Mouse (Mus musculus): ENCODE results near the gene Slc7a7. TPM values are rescaled to one million over a fixed set of nuclear protein-coding genes. Genes with fewer than 3 reads are reported as not detected.
A peak's percentile ranks its signal among the peaks of the same experiment; 100 is the strongest.

Gene Slc7a7
- polyA plus RNA-seq, 1 experiment from 2014 or later: 4.0 TPM

- Histone ChIP-seq H3K9me3 (ENCODE audit: control insufficient read depth, low read length) (no peaks in the 10 kb centered on the region), H3K4me1 (ENCODE audit: control insufficient read depth, insufficient read depth, low read length) (peaks cover 4% of the 10 kb centered on the region; the same call in 1 of the 2 replicates), H3K9ac (replicated peaks; ENCODE audit: low read length) (no peak overlapping the region), H3K4me2 (ENCODE audit: low read length) (no peak overlapping the region), H3K27me3 (ENCODE audit: control insufficient read depth, insufficient read depth, low read length) (no peaks in the 10 kb centered on the region), H3K4me3 (replicated peaks; ENCODE audit: low read depth, low read length) (no peak overlapping the region), H3K36me3 (ENCODE audit: control insufficient read depth, insufficient read depth, low read length) (no peaks in the 10 kb centered on the region), H3K27ac (replicated peaks; ENCODE audit: low read depth, low read length) (no peak overlapping the region)
- DNase-seq (no peak), ATAC-seq (ENCODE audit: low FRiP score, low TSS enrichment) (no peak)
- 96% methylated on average over 2 of the region's 2 CpGs for WGBS
These were observed 3.4 kb upstream of the Slc7a7 start for GRCm38 (mm10) chr14:54421014-54421413.

GRCm38 (mm10) chr14:54416830-54417229 is 750 bp downstream of the Slc7a7 start:
- Histone ChIP-seq H3K4me3 (replicated peaks; ENCODE audit: low read depth, low read length) (no peak overlapping the region), H3K27ac (replicated peaks; ENCODE audit: low read depth, low read length) (no peak overlapping the region), H3K36me3 (ENCODE audit: control insufficient read depth, insufficient read depth, low read length) (no peaks in the 10 kb centered on the region), H3K27me3 (ENCODE audit: control insufficient read depth, insufficient read depth, low read length) (peaks cover 7% of the 10 kb centered on the region; the same call in 1 of the 2 replicates), H3K9me3 (ENCODE audit: control insufficient read depth, low read length) (no peaks in the 10 kb centered on the region), H3K4me1 (ENCODE audit: control insufficient read depth, insufficient read depth, low read length) (no peaks in the 10 kb centered on the region), H3K9ac (replicated peaks; ENCODE audit: low read length) (no peak overlapping the region), H3K4me2 (ENCODE audit: low read length) (no peak overlapping the region)
- 55% methylated on average over 4 of the region's 4 CpGs for WGBS
- no peak for DNase-seq
- no peak for ATAC-seq (ENCODE audit: low FRiP score, low TSS enrichment)

GRCm38 (mm10) chr14:54416229-54416775 is 1.3 kb downstream of the Slc7a7 start:
- Histone ChIP-seq H3K36me3 (ENCODE audit: control insufficient read depth, insufficient read depth, low read length) (no peaks in the 10 kb centered on the region), H3K4me2 (ENCODE audit: low read length) (no peak overlapping the region), H3K4me3 (replicated peaks; ENCODE audit: low read depth, low read length) (no peak overlapping the region), H3K9me3 (ENCODE audit: control insufficient read depth, low read length) (no peaks in the 10 kb centered on the region), H3K27me3 (ENCODE audit: control insufficient read depth, insufficient read depth, low read length) (peaks cover 7% of the 10 kb centered on the region; the same call in 1 of the 2 replicates), H3K9ac (replicated peaks; ENCODE audit: low read length) (no peak overlapping the region), H3K4me1 (ENCODE audit: control insufficient read depth, insufficient read depth, low read length) (no peaks in the 10 kb centered on the region), H3K27ac (replicated peaks; ENCODE audit: low read depth, low read length) (no peak overlapping the region)
- ATAC-seq (ENCODE audit: low FRiP score, low TSS enrichment): no peak
- 31% methylated on average over 5 of the region's 5 CpGs for WGBS
- no peak for DNase-seq

- WGBS: 9% methylated on average over 13 of the region's 13 CpGs
- DNase-seq: no peak
- no peaks in the 10 kb centered on the region for H3K4me1 ChIP-seq (ENCODE audit: control insufficient read depth, insufficient read depth, low read length)
- H3K4me2 ChIP-seq (ENCODE audit: low read length): no peak overlapping the region
- peaks cover 7% of the 10 kb centered on the region; the same call in 1 of the 2 replicates for H3K27me3 ChIP-seq (ENCODE audit: control insufficient read depth, insufficient read depth, low read length)
- H3K36me3 ChIP-seq (ENCODE audit: control insufficient read depth, insufficient read depth, low read length): no peaks in the 10 kb centered on the region
- no peaks in the 10 kb centered on the region for H3K9me3 ChIP-seq (ENCODE audit: control insufficient read depth, low read length)
- no peak for ATAC-seq (ENCODE audit: low FRiP score, low TSS enrichment)
- H3K9ac ChIP-seq (replicated peaks; ENCODE audit: low read length): no peak overlapping the region
- H3K27ac ChIP-seq (replicated peaks; ENCODE audit: low read depth, low read length): no peak overlapping the region
- H3K4me3 ChIP-seq (replicated peaks; ENCODE audit: low read depth, low read length): no peak overlapping the region
These were observed 2.1 kb downstream of the Slc7a7 start for GRCm38 (mm10) chr14:54415241-54416020.

DNA sequence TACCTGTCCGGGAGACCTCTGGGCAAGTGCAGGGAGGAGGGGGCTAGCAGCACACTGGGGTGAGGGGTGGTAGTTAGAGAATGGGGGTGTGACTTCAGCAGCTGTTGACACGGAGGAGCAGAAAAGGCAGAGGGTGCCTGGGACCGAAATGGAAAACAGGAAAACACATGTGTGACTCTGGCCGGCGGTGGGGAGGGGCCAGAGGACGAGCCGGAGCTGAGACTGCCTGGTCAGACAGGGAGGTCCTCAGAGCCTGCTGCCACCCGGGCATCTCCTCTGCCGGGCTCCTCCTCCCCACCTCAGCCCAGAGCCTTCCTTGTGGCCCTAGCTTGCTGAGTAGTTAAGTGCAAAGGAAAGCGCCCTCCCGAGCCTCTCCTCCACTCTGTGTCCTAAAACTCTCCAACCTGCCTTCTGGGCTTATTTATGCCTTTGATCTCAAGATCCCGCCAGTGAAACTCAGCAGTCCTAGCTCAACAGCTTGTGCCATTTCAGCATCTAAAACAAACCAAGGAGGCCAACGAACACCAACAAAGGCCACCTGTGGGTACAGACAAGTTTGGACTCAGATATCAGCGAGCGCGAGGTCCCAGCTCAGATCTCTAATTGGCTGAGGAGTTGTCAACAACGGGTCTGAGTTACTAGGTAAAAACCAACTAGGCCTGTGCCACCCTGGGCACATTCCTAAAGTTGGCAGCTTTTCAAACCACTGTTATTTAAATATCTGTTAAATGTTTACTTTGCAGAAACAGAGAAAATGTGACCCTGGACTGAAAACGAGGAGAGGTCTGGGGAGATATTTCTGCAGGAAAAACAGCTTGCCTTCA is 3.5 kb downstream of the Slc7a7 start:
- no peaks in the 10 kb centered on the region for H3K4me1 ChIP-seq (ENCODE audit: control insufficient read depth, insufficient read depth, low read length)
- ATAC-seq (ENCODE audit: low FRiP score, low TSS enrichment) (peak; percentile 37; the same call in 1 of the 2 replicates), DNase-seq (no peak)
- H3K9me3 ChIP-seq (ENCODE audit: control insufficient read depth, low read length): no peaks in the 10 kb centered on the region
- 0 out of 2 replicates have a peak overlapping the region, but pooled peaks have one; percentile 6 for H3K9ac ChIP-seq (replicated peaks; ENCODE audit: low read length)
- peak overlapping the region; percentile 22; the same call in 1 of the 2 replicates for H3K4me2 ChIP-seq (ENCODE audit: low read length)
- no peaks in the 10 kb centered on the region for H3K36me3 ChIP-seq (ENCODE audit: control insufficient read depth, insufficient read depth, low read length)
- H3K4me3 ChIP-seq (replicated peaks; ENCODE audit: low read depth, low read length): no peak overlapping the region
- WGBS: 11% methylated on average over 18 of the region's 18 CpGs
- H3K27ac ChIP-seq (replicated peaks; ENCODE audit: low read depth, low read length): no peak overlapping the region
- peaks cover 7% of the 10 kb centered on the region; the same call in 1 of the 2 replicates for H3K27me3 ChIP-seq (ENCODE audit: control insufficient read depth, insufficient read depth, low read length)

DNA sequence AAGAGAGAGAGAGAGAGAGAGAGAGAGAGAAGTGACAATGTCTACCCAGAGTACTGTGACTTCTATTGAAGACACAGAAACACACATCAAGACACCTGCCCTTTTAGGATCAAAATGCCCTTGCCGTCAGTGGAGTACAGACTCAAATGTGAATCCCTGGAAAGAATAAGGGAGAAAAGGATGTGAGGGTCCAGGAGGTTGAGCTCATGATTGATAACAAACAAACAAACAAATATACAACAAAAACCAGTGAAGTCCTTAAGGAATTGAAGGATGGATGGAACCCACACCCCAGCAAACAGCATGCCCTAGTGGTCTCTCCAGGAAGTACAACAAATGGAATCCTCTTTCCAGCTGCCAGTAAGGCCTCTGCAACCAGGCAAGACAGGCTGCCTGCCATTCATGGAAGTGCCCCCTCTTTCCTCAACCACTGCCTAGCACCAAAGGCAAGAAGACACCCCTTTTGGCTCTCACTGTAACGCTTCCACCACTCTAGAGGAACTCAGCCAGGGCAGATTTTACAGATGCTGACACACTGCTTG is 4.9 kb downstream of the Slc7a7 start:
- WGBS: 22% methylated on average over 2 of the region's 2 CpGs
- Histone ChIP-seq H3K4me3 (replicated peaks; ENCODE audit: low read depth, low read length) (no peak overlapping the region), H3K4me1 (ENCODE audit: control insufficient read depth, insufficient read depth, low read length) (no peaks in the 10 kb centered on the region), H3K9me3 (ENCODE audit: control insufficient read depth, low read length) (no peaks in the 10 kb centered on the region), H3K27me3 (ENCODE audit: control insufficient read depth, insufficient read depth, low read length) (peaks cover 7% of the 10 kb centered on the region; the same call in 1 of the 2 replicates), H3K4me2 (ENCODE audit: low read length) (no peak overlapping the region), H3K36me3 (ENCODE audit: control insufficient read depth, insufficient read depth, low read length) (no peaks in the 10 kb centered on the region), H3K27ac (replicated peaks; ENCODE audit: low read depth, low read length) (no peak overlapping the region), H3K9ac (replicated peaks; ENCODE audit: low read length) (no peak overlapping the region)
- ATAC-seq (ENCODE audit: low FRiP score, low TSS enrichment) (no peak), DNase-seq (peak; percentile 75)

GRCm38 (mm10) chr14:54412000-54412576 is 5.5 kb downstream of the Slc7a7 start:
- DNase-seq (no peak), ATAC-seq (ENCODE audit: low FRiP score, low TSS enrichment) (no peak)
- H3K27ac ChIP-seq (replicated peaks; ENCODE audit: low read depth, low read length): no peak overlapping the region
- WGBS: 31% methylated on average over 9 of the region's 9 CpGs
- H3K9me3 ChIP-seq (ENCODE audit: control insufficient read depth, low read length): no peaks in the 10 kb centered on the region
- H3K9ac ChIP-seq (replicated peaks; ENCODE audit: low read length): no peak overlapping the region
- H3K4me3 ChIP-seq (replicated peaks; ENCODE audit: low read depth, low read length): no peak overlapping the region
- no peaks in the 10 kb centered on the region for H3K36me3 ChIP-seq (ENCODE audit: control insufficient read depth, insufficient read depth, low read length)
- H3K4me2 ChIP-seq (ENCODE audit: low read length): no peak overlapping the region
- H3K4me1 ChIP-seq (ENCODE audit: control insufficient read depth, insufficient read depth, low read length): no peaks in the 10 kb centered on the region
- H3K27me3 ChIP-seq (ENCODE audit: control insufficient read depth, insufficient read depth, low read length): peaks cover 7% of the 10 kb centered on the region; the same call in 1 of the 2 replicates
